Mouse (Mus musculus): ENCODE measurements around the gene Map2k4. TPM values are rescaled to one million over a fixed set of nuclear protein-coding genes. Genes with fewer than 3 reads are reported as not detected.
A peak's percentile ranks its signal among the peaks of the same experiment; 100 is the strongest.

The Map2k4 gene
- polyA plus RNA-seq, 1 experiment from 2014 or later: 35.3 TPM

- Histone ChIP-seq H3K27me3 (no peaks in the 10 kb centered on the region), H3K9ac (no peak overlapping the region), H3K27ac (no peak overlapping the region), H3K4me3 (replicated peaks) (no peak overlapping the region), H3K4me2 (no peak overlapping the region), H3K9me3 (replicated peaks) (no peaks in the 10 kb centered on the region), H3K36me3 (no peaks in the 10 kb centered on the region), H3K4me1 (replicated peaks) (peaks cover 32% of the 10 kb centered on the region)
- WGBS (ENCODE audit: insufficient replicate concordance): 52% methylated on average over 4 of the region's 4 CpGs
- ATAC-seq (ENCODE audit: low read depth) (peak; percentile 69), DNase-seq (no peak)
Observed at GRCm38 (mm10) chr11:65644539-65644938, 143.6 kb downstream of the Map2k4 start.

DNA sequence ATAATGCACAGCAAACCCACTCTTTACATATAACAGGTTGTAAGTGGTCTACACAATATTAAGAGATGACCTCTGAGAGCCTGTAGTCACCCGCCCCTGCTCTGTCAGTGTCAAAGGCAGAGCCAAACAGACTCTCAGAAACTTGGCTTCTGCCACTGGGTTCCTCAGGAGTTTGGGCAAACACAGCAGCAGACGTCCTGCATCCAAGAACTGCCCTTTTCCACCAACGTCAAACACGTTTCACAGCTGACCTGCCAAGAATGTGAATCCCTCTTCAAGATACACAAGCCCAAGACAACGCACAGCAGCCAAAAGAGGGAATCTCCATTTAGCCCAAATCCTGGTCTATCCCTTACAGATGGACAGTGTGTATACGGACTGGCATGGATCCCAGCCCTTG lies 147.8 kb downstream of the Map2k4 start:
- WGBS (ENCODE audit: insufficient replicate concordance): 59% methylated on average over 6 of the region's 6 CpGs
- Histone ChIP-seq H3K4me1 (replicated peaks) (peaks cover 14% of the 10 kb centered on the region), H3K27me3 (no peaks in the 10 kb centered on the region), H3K9me3 (replicated peaks) (no peaks in the 10 kb centered on the region), H3K9ac (no peak overlapping the region), H3K27ac (no peak overlapping the region), H3K36me3 (no peaks in the 10 kb centered on the region), H3K4me3 (replicated peaks) (no peak overlapping the region), H3K4me2 (no peak overlapping the region)
- ATAC-seq (ENCODE audit: low read depth) (no peak), DNase-seq (no peak)

MicroRNA genes within 50 kb of the gene (microRNA counts, 519-probe panel; counts per million panel counts)
- microRNA mmu-miR-744: 114 counts per million

Small RNA genes lying within 50 kb of the gene (microRNA-seq; reads per million reads assigned to microRNA genes)
- 11,045 reads per million, percentile 93 among the genes with 10 or more reads in this experiment for gene Mir744

Other genes with a start within 250 kb of the Map2k4 start
- 6.8 and 6.9 TPM in 2 replicates for gene Zkscan6, start 18.9 kb upstream of the Map2k4 start, polyA plus RNA-seq (2015; fragmentation: Nextera tagmentation; extraction: Ambion mirVana)

All from liver, embryonic 13.5 days (tissue).